Mouse (Mus musculus) CH12.LX (cell line): ENCODE measurements around the gene Sema3b.

ENCODE experiments used
- CHD2 ChIP-seq: IDR thresholded peaks from 2 replicates; pipeline ENCODE4 v1.6.1; 2011; ENCODE audit warnings: low read length, improper control_type of control experiment
- CTCF ChIP-seq, 2 experiments: IDR thresholded peaks in 1 of 2; conservative IDR thresholded peaks in 1 of 2; 2 replicates each; pipeline ENCODE4 v1.5.1; 2011 to 2012; ENCODE audit warnings: low read depth in 2 of 2, low read length in 2 of 2, improper control_type of control experiment in 1 of 2, inconsistent platforms in 1 of 2, mild to moderate bottlenecking in 1 of 2, moderate library complexity in 1 of 2
- MAX ChIP-seq: IDR thresholded peaks from 2 replicates; pipeline ENCODE4 v1.6.1; 2011; ENCODE audit warnings: low read length, improper control_type of control experiment
- NRF1 ChIP-seq: IDR thresholded peaks from 2 replicates; pipeline ENCODE4 v1.6.1; 2014; ENCODE audit warnings: low read depth, mild to moderate bottlenecking, inconsistent platforms, low read length, improper control_type of control experiment, moderate library complexity
- UBTF ChIP-seq: IDR thresholded peaks from 2 replicates; pipeline ENCODE4 v1.6.1; 2012; ENCODE audit warnings: low read depth, mild to moderate bottlenecking, inconsistent platforms, low read length, improper control_type of control experiment, moderate library complexity

DNA sequence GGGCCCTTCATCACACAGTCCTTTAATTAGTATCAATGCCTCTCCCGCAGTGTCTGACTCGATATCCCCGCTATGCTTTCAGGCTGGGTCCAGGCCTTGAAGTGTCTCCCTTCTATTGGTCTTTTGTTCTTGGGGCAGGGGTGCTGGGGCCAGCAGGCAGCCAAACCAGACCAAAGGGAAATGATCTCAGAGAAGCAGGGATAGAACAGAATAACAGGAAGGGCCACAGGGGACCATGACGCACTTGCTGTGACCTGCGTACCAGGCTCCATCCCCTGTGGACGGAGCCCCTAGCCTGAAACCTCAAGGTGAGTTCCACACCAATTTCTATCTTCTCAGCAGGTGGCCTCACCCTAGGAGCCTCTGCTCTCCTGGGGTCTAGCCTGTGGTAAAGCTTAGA is 9.1 kb upstream of the Sema3b start:
- TF ChIP-seq MAX (no peak), CHD2 (no peak), NRF1 (no peak), CTCF (conservative IDR thresholded peaks at IDR 0.05 in 1 of 2, IDR thresholded peaks at IDR 0.05 in 1 of 2; ENCODE audit: low read depth in 2 of 2, low read length in 2 of 2) (no peak), UBTF (no peak)
